Mouse (Mus musculus): ENCODE measurements at regions not wholly inside any gene's neighbourhood (a gene's known extent, or its start where the extent isn't known, plus 50 kb on each side); places are given as distances from the start of the nearest gene placed in this dataset.

GRCm38 (mm10) chr1:51537765-51538360 lies 59.6 kb upstream of the Nabp1 start:
- DNase-seq (ENCODE audit: low read depth, low spot score): no peak

- DNase-seq (ENCODE audit: low read depth, low spot score): peak; percentile 64
Observed at GRCm38 (mm10) chr1:51536076-51536475, 57.9 kb upstream of the Nabp1 start.

GRCm38 (mm10) chr1:51535414-51535813 lies 57.2 kb upstream of the Nabp1 start:
- DNase-seq (ENCODE audit: low read depth, low spot score): no peak

GRCm38 (mm10) chr1:51531360-51531759 lies 53.1 kb upstream of the Nabp1 start:
- no peak for DNase-seq (ENCODE audit: low read depth, low spot score)

- no peak for DNase-seq (ENCODE audit: low read depth, low spot score)
Observed at GRCm38 (mm10) chr1:51530191-51530926, 52.1 kb upstream of the Nabp1 start.

GRCm38 (mm10) chr1:51529653-51530052 lies 51.4 kb upstream of the Nabp1 start:
- DNase-seq (ENCODE audit: low read depth, low spot score): no peak

GRCm38 (mm10) chr1:51528671-51529070 lies 50.4 kb upstream of the Nabp1 start:
- no peak for DNase-seq (ENCODE audit: low read depth, low spot score)
